Mouse (Mus musculus) adrenal gland, postnatal 14 days (tissue): ENCODE results near the gene Agbl5. TPM values are rescaled to one million over a fixed set of nuclear protein-coding genes. Genes with fewer than 3 reads are reported as not detected.

Source experiments
- DNase-seq: peaks from one replicate; pipeline ENCODE4 v3.0.0; 2021; ENCODE audit warnings: mixed read lengths
- total RNA-seq: library from RNA; stranded (reverse); gene quantifications from 2 replicates; pipeline ENCODE4 v1.2.3, GENCODE M21; 2021

Agbl5 gene
- total RNA-seq, 1 experiment from 2014 or later, result 11.7 TPM

DNA sequence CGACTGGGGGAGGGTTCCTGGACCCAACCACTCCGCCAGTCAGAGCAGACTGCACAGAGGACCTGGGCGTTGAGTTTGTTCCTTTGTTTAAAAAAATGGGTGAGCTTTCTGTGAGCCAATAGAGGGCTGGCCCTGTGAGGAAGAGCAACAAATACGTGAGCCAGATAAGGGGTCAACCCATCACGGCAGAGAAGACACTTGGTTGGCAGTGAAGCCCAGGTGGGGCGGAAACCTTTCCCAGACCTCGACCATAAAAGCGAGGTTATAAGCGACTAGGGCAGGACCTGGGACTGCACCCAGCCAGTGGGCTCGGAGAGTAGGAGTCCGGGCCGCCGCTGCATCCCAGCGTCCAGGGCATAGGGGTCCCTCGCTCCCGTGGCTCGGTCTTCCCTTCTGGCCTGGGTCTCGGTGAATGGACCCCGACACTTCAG, 1.1 kb upstream of the Agbl5 start:
- peak; percentile 84 for DNase-seq

- DNase-seq, result peak; percentile 91
These were observed 597 bp upstream of the Agbl5 start for GRCm38 (mm10) chr5:30887858-30888336.

DNA sequence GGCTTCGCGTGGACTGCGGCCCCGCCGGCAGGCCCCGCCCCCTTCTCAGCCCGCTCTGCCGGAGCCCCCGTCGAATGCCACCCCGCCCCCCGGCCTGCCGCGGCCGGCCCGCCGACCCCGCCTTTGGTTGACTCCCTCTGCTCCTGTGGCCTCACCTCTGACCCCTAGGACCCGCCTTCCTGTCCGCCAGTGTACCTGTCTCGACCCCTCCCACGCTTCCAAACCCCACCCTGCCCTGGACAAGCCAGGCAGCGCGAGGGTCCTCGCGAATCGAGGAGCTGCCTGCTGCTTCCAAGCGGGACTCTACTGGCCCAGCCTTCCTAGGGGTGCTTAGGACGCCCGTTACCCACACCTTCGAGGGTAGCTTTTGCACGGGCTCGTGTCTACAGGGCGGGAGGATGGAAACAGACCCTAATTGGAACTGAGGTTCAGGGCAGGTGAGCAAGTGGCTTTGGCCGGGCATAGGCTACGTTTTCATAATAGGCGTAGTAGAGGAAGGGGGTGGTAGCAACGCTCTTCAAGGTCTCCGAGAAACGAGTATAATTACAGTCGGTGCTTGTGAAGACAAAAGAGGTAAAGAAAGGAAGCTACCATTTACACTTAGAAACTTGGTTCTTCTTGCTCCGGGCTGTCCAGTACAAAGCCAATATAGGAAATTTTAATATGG, 727 bp downstream of the Agbl5 start:
- no peak for DNase-seq

DNA sequence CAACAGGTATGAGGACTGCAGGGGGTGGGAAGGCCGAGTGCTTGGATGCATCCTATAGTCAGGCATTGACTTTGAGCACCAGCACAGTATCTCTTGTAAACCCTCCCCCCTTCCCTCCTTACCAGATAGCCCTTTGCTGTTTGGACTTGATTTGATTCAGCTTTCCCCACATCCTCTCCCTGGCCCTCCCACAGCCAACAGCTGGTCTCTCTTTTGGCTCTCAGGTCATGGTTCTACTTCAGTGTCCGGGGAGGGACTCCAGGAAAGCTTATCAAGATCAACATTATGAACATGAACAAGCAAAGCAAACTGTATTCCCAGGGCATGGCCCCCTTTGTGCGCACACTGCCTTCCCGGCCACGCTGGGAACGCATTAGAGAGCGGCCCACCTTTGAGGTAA, 1.9 kb downstream of the Agbl5 start:
- no peak for DNase-seq

DNA sequence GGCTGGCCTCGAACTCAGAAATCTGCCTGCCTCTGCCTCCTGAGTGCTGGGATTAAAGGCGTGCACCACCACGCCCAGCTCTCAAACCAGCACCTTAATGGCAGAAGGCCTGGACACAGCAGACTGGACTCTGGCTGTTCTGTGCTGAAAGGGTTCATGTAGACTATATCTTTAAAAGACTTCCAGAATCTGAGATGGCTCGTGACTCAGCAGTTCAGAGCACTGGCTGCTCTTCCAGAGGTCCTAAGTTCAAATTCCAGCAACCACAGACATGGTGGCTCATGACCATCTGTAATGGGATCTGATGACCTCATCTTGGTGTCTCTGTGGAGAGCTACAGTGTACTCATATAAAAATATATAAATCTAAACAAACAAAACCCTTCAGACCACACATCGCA, 13.4 kb downstream of the Agbl5 start:
- DNase-seq, result no peak

GRCm38 (mm10) chr5:30907413-30908059, 19.0 kb downstream of the Agbl5 start, which contains the start of gene Ost4:
TSS of gene Ost4 (minus strand) at chr5:30907788.
- DNase-seq, result peak; percentile 99

- DNase-seq, result peak; percentile 3
These were observed 20.2 kb downstream of the Agbl5 start for GRCm38 (mm10) chr5:30908426-30909299.

DNA sequence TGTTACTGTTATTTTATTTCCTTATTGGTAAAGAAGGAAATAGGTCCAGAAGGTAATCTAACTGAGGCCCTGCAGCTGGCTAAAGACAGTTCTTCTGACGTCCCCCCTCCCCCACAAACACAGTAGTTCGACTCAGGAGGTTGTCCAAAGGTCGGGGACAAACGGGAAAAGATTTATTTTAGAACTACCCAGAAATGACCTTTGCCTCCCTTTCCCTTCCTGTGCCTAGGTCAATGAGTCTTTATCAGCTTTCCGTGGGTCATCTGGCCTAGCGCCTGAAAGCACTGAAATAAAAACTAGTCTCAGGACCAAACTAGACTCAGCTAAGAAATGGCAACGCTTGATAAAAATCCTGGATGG, 20.8 kb downstream of the Agbl5 start:
- DNase-seq, result peak; percentile 53

- DNase-seq, result no peak
These were observed 21.4 kb downstream of the Agbl5 start for GRCm38 (mm10) chr5:30909863-30910262.

GRCm38 (mm10) chr5:30910481-30910880, 22.0 kb downstream of the Agbl5 start:
- peak; percentile 44 for DNase-seq

DNA sequence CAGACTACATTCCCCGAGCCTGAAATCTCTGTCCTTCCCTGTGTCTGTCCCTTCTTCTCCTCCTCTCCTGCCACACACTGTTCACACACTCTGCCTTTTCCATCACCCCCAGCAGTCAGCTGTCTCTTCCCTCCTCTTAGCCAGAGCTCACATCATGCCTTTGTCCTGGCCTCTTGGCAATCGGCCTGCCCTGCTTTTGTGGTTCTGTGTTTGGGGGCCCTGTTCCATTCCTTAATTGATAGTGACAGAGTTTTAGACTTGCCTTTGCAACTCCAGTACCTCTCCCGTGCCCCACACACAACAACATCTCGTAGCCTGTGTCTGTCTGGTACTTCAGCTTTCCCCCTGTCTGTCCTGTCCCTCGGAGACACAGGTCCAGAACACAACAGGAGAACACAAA, 23.7 kb downstream of the Agbl5 start:
- no peak for DNase-seq

GRCm38 (mm10) chr5:30913060-30913841, 24.8 kb downstream of the Agbl5 start, which contains the start of gene Emilin1:
TSS of gene Emilin1 (plus strand) at chr5:30913402.
- peak; percentile 73 for DNase-seq

GRCm38 (mm10) chr5:30914101-30914635, 25.7 kb downstream of the Agbl5 start:
- no peak for DNase-seq

GRCm38 (mm10) chr5:30914849-30915248, 26.4 kb downstream of the Agbl5 start:
- DNase-seq, result no peak

DNA sequence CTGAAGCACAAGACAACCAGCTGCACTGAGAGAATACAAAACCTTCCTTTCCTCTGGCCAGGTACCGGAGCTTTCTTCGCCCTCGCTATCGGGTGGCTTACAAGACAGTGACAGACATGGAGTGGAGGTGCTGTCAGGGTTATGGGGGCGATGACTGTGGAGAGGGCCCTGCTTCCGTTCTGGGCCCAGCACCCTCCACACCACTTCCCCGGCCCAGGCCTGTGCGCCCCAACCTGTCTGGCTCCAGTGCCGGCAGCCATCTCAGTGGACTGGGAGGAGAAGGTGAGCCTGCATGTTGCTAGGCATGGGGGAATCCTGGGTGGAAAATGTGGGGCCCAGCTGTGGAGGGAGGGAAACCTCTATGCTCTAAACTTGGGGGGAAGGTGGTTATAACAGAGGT, 27.0 kb downstream of the Agbl5 start:
- no peak for DNase-seq

- DNase-seq, result peak; percentile 93
These were observed 27.5 kb downstream of the Agbl5 start for GRCm38 (mm10) chr5:30915974-30916433.

DNA sequence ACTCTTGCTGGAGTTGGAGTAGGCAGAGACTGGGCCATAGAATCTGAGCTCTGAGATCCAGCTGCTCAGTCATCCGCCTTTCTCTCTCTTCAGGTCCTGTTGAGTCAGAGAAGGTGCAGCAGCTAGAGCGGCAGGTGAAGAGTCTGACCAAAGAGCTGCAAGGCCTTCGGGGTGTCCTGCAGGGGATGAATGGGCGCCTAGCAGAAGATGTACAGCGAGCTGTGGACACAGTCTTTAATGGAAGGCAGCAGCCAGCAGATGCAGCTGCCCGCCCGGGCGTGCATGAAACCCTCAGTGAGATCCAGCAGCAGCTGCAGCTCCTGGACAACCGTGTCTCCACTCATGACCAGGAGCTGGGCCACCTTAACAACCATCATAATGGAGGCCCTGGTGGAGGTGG, 28.3 kb downstream of the Agbl5 start:
- DNase-seq, result no peak

GRCm38 (mm10) chr5:30917348-30917747, 28.9 kb downstream of the Agbl5 start:
- no peak for DNase-seq

DNA sequence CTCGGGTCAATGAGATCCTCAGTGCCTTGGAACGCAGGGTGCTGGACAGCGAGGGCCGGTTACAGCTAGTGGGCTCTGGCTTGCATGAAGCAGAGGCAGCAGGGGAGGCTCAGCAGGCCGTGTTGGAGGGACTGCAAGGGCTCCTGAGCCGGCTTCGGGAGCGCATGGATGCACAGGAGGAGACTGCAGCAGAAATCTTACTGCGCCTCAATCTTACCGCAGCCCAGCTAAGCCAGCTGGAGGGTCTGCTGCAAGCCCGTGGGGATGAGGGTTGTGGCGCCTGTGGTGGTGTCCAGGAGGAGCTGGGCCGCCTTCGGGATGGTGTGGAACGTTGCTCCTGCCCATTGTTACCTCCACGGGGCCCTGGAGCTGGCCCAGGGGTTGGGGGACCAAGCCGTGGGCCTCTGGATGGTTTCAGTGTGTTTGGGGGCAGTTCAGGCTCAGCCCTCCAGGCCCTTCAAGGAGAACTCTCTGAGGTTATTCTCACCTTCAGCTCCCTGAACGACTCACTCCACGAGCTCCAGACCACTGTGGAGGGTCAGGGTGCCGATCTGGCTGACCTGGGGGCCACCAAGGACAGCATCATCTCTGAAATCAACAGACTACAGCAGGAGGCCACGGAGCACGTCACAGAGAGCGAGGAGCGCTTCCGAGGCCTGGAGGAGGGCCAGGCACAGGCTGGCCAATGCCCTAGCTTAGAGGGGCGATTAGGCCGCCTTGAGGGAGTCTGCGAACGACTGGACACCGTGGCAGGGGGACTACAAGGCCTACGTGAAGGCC, 29.6 kb downstream of the Agbl5 start:
- no peak for DNase-seq

GRCm38 (mm10) chr5:30918691-30919090, 30.2 kb downstream of the Agbl5 start:
- no peak for DNase-seq
